Mouse (Mus musculus): ENCODE results near the gene Speer4d. TPM values are rescaled to one million over a fixed set of nuclear protein-coding genes. Genes with fewer than 3 reads are reported as not detected.
A peak's percentile ranks its signal among the peaks of the same experiment; 100 is the strongest.
"Not testable (repeated sequence)": the region's sequence is repeated elsewhere in the genome, so short reads cannot be mapped to it uniquely, and the experiment has no call there.

Speer4d gene
- polyA plus RNA-seq (2016; fragmentation: Nextera tagmentation; extraction: Ambion mirVana), result 0.50 TPM in 1 of 2 replicates, not detected in the other

DNA sequence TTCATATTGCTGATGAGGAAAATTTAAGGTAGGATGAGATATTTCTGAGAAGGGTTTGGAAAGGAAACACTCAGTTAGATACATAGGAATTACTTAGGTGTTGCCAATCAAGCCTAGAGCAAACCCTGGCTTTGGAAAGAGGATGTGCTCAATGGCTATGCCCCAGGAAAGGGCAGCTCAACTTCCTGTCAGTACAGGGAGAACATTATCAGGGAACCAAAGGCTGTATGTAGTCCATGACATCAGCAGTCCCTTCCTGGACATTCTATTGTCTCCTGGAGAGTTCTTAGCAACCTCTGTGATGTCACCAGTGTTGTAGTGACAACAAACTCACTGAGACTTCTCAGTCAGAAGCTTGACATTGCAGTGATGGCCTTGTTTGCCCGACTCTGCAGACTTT is at the start of gene Speer4d:
TSS of gene Speer4d (plus strand) at position 301 of the 400 bp plus-strand sequence.
- not testable (repeated sequence) for H3K9ac ChIP-seq; H3K4me3 ChIP-seq; H3K27ac ChIP-seq (ENCODE audit: poor library complexity, severe bottlenecking); ATAC-seq (ENCODE audit: insufficient number of reproducible peaks, low FRiP score); H3K36me3 ChIP-seq; H3K27me3 ChIP-seq (replicated peaks); H3K4me2 ChIP-seq; H3K4me1 ChIP-seq (replicated peaks); H3K9me3 ChIP-seq (replicated peaks)
- WGBS, result 39% methylated on average over 1 of the region's 1 CpGs

DNA sequence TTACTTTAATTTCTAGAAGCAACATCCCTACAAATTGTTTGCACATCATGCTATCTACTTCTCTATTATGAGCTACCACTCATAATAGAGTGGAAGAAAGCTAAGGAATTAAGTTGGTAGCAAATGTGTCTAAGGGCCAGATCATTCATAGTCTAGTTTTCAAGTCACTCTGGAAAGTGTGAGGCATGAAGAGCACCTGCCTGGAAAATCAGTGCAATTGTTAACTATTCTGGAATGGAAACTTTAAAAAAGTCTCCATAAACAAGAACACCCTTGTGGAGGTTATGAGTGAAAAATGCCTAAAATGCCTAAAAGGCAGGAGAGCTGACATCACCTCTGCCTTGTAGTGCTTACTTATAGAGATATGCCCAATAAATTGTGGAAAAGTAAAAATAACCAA is 45.1 kb upstream of the Speer4d start:
- H3K27ac ChIP-seq (ENCODE audit: poor library complexity, severe bottlenecking); H3K27me3 ChIP-seq (replicated peaks); ATAC-seq (ENCODE audit: insufficient number of reproducible peaks, low FRiP score); H3K4me2 ChIP-seq; H3K4me1 ChIP-seq (replicated peaks); H3K9me3 ChIP-seq (replicated peaks); H3K4me3 ChIP-seq; H3K36me3 ChIP-seq; H3K9ac ChIP-seq: not testable (repeated sequence)

DNA sequence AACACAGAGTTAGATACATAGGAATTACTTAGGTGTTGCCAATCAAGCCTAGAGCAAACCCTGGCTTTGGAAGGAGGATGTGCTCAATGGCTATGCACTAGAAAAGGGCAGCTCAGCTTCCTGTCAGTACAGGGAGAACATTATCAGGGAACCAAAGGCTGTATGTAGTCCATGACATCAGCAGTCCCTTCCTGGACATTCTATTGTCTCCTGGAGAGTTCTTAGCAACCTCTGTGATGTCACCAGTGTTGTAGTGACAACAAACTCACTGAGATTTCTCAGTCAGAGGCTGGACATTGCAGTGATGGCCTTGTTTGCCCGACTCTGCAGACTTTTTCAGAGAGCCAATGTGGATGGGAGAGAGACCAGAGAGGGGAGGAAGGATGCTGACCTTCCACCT is 41.8 kb upstream of the Speer4d start, which contains the start of gene Gm21083:
TSS of gene Gm21083 (plus strand) at position 301 of the 400 bp plus-strand sequence.
- not testable (repeated sequence) for H3K9me3 ChIP-seq (replicated peaks); H3K27ac ChIP-seq (ENCODE audit: poor library complexity, severe bottlenecking); H3K4me2 ChIP-seq; H3K36me3 ChIP-seq; H3K9ac ChIP-seq; ATAC-seq (ENCODE audit: insufficient number of reproducible peaks, low FRiP score); H3K4me3 ChIP-seq; H3K27me3 ChIP-seq (replicated peaks); H3K4me1 ChIP-seq (replicated peaks)
- WGBS, result 67% methylated on average over 1 of the region's 1 CpGs

- H3K27me3 ChIP-seq (replicated peaks); H3K9ac ChIP-seq; H3K4me3 ChIP-seq; H3K4me2 ChIP-seq; H3K4me1 ChIP-seq (replicated peaks); H3K36me3 ChIP-seq; ATAC-seq (ENCODE audit: insufficient number of reproducible peaks, low FRiP score); H3K9me3 ChIP-seq (replicated peaks); H3K27ac ChIP-seq (ENCODE audit: poor library complexity, severe bottlenecking): not testable (repeated sequence)
Measured at GRCm38 (mm10) chr5:15586351-15586750, 32.5 kb upstream of the Speer4d start.

DNA sequence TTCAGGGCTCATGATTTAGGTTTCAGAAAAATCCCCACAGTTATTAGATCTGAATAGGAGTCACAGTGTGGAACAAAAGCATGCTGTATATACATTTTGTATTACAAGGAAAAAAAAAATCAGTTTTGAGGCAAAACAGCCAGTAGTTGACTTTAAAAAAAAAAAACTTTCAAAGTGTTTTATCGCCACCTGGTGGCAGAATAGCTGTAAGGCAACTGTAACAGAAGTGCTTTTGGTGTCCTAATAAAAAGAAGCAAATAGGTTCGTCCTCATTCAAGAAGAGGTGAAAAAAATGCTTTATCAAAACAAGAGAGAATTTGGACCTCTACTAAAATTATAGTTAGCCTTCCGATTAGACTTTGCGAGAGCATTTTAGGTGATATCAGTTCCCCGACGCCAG is 30.6 kb upstream of the Speer4d start:
- not testable (repeated sequence) for H3K9ac ChIP-seq; H3K27me3 ChIP-seq (replicated peaks); H3K4me2 ChIP-seq; H3K9me3 ChIP-seq (replicated peaks); H3K4me3 ChIP-seq; H3K4me1 ChIP-seq (replicated peaks); ATAC-seq (ENCODE audit: insufficient number of reproducible peaks, low FRiP score); H3K36me3 ChIP-seq; H3K27ac ChIP-seq (ENCODE audit: poor library complexity, severe bottlenecking)
- 25% methylated on average over 6 of the region's 6 CpGs for WGBS

- H3K9ac ChIP-seq; H3K36me3 ChIP-seq; H3K4me3 ChIP-seq; ATAC-seq (ENCODE audit: insufficient number of reproducible peaks, low FRiP score); H3K4me2 ChIP-seq; H3K9me3 ChIP-seq (replicated peaks); H3K4me1 ChIP-seq (replicated peaks); H3K27me3 ChIP-seq (replicated peaks); H3K27ac ChIP-seq (ENCODE audit: poor library complexity, severe bottlenecking): not testable (repeated sequence)
- 48% methylated on average over 5 of the region's 5 CpGs for WGBS
Measured at GRCm38 (mm10) chr5:15590635-15591034, 28.2 kb upstream of the Speer4d start.

DNA sequence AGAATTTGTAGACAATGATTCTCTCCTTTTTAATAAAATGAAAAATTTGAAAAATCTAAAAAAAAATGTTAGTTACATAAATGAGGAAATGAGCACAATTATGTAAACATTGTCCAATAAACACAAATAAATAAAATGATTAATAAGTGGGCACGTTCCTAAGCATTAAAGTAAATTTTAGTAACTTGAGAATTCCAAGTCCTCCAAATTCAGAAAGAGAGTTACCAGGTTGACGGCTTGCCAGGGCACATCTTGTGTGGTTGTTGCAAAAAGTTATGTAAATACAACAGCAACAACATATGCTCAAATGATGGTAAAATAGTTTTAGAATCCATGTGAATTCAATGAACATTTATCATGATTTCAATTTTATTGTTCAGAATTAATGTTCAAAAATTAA is 27.3 kb upstream of the Speer4d start:
- 70% methylated on average over 2 of the region's 2 CpGs for WGBS
- not testable (repeated sequence) for H3K27me3 ChIP-seq (replicated peaks); H3K4me1 ChIP-seq (replicated peaks); H3K27ac ChIP-seq (ENCODE audit: poor library complexity, severe bottlenecking); H3K36me3 ChIP-seq; H3K9me3 ChIP-seq (replicated peaks); H3K4me2 ChIP-seq; H3K9ac ChIP-seq; H3K4me3 ChIP-seq
- peak; percentile 72 for ATAC-seq (ENCODE audit: insufficient number of reproducible peaks, low FRiP score)

GRCm38 (mm10) chr5:15598831-15599230 is 20.0 kb upstream of the Speer4d start:
- not testable (repeated sequence) for H3K4me1 ChIP-seq (replicated peaks); H3K4me2 ChIP-seq; H3K27ac ChIP-seq (ENCODE audit: poor library complexity, severe bottlenecking); H3K9ac ChIP-seq; H3K36me3 ChIP-seq; H3K27me3 ChIP-seq (replicated peaks); H3K4me3 ChIP-seq; H3K9me3 ChIP-seq (replicated peaks)
- ATAC-seq (ENCODE audit: insufficient number of reproducible peaks, low FRiP score), result peak; percentile 60; the same call in 1 of the 2 replicates

DNA sequence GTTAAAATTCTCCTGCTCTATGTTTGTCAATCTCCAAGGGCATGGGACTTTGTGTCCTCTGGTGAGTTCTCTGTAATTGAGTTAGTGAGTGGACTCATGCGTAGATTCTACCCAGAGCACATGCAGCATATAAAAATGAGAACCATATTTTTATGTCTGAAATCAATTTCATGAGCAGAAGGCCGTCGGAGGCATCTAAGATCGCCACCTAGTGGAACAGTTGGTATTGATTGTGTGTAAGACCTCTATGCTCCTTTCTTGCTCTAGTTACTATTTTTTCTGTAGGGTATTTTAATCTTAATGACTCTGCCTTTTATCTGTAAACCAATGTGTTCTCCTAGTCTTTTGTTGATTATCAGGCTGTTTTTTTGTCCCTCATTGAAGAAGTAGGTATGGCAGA is 18.5 kb upstream of the Speer4d start:
- not testable (repeated sequence) for ATAC-seq (ENCODE audit: insufficient number of reproducible peaks, low FRiP score); H3K4me1 ChIP-seq (replicated peaks); H3K36me3 ChIP-seq; H3K27ac ChIP-seq (ENCODE audit: poor library complexity, severe bottlenecking); H3K4me3 ChIP-seq; H3K27me3 ChIP-seq (replicated peaks); H3K9me3 ChIP-seq (replicated peaks); H3K4me2 ChIP-seq; H3K9ac ChIP-seq
- 35% methylated on average over 4 of the region's 4 CpGs for WGBS

GRCm38 (mm10) chr5:15601481-15601880 is 17.4 kb upstream of the Speer4d start:
- not testable (repeated sequence) for H3K4me1 ChIP-seq (replicated peaks); H3K4me3 ChIP-seq; H3K27ac ChIP-seq (ENCODE audit: poor library complexity, severe bottlenecking); H3K4me2 ChIP-seq; H3K9me3 ChIP-seq (replicated peaks); H3K36me3 ChIP-seq; H3K27me3 ChIP-seq (replicated peaks); H3K9ac ChIP-seq
- peak; percentile 64 for ATAC-seq (ENCODE audit: insufficient number of reproducible peaks, low FRiP score)
- 51% methylated on average over 5 of the region's 5 CpGs for WGBS

DNA sequence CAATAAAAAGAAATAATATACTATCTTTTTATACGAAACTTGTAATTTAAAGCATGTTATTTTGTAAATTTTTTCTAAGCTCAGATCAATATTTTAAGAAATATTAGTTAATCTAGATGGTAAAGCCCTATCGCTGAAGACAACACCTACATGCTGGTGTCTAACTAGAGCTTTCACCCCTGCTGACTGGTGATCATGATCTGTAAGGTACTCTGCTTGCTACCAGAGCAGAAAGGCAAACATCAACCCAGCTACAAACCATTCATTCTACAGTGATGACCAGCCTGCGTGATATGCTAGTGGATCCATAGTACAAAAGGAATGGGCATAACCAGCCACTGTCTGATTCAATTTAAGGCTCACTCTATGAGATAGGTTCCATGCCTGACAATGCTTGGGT is 16.9 kb upstream of the Speer4d start:
- H3K36me3 ChIP-seq; H3K4me3 ChIP-seq; ATAC-seq (ENCODE audit: insufficient number of reproducible peaks, low FRiP score); H3K27ac ChIP-seq (ENCODE audit: poor library complexity, severe bottlenecking); H3K27me3 ChIP-seq (replicated peaks); H3K4me1 ChIP-seq (replicated peaks); H3K9ac ChIP-seq; H3K4me2 ChIP-seq: not testable (repeated sequence)
- peaks cover 14% of the 10 kb centered on the region for H3K9me3 ChIP-seq (replicated peaks)
- 65% methylated on average over 3 of the region's 3 CpGs for WGBS

GRCm38 (mm10) chr5:15602424-15602947 is 16.4 kb upstream of the Speer4d start:
- WGBS, result 50% methylated on average over 3 of the region's 3 CpGs

More at GRCm38 (mm10) chr5:15602424-15602947, 16.4 kb upstream of the Speer4d start:
- not testable (repeated sequence) for H3K27me3 ChIP-seq (replicated peaks); H3K27ac ChIP-seq (ENCODE audit: poor library complexity, severe bottlenecking); H3K9ac ChIP-seq; H3K36me3 ChIP-seq; H3K4me2 ChIP-seq; H3K4me1 ChIP-seq (replicated peaks); H3K4me3 ChIP-seq
- ATAC-seq (ENCODE audit: insufficient number of reproducible peaks, low FRiP score), result 0 out of 2 replicates have a peak, but pooled peaks have one; percentile 43
- peaks cover 14% of the 10 kb centered on the region for H3K9me3 ChIP-seq (replicated peaks)
